Mouse (Mus musculus) forebrain, embryonic 12.5 days (tissue): ENCODE measurements around the gene Pcnt. TPM values are rescaled to one million over a fixed set of nuclear protein-coding genes. Genes with fewer than 3 reads are reported as not detected.

Experiments
- ATAC-seq: fragments of 200-750 bp; cut with Nextera tagmentation; 2 replicates; pipeline ENCODE4 v1.8.0; 2017; ENCODE audit warnings: moderate TSS enrichment; ENCODE audit not compliant: low FRiP score
- H3K27ac ChIP-seq: fragments of 300-500 bp; sonication (generic); 2 replicates; pipeline ENCODE4 v1.5.1; 2016; ENCODE audit warnings: mild to moderate bottlenecking
- H3K27me3 ChIP-seq: fragments of 300-500 bp; sonication (generic); 2 replicates; pipeline ENCODE4 v1.6.1; 2016; ENCODE audit warnings: mild to moderate bottlenecking
- H3K36me3 ChIP-seq: fragments of 300-500 bp; sonication (generic); replicated peaks from 2 replicates; pipeline ENCODE4 v1.6.1; 2016; ENCODE audit warnings: mild to moderate bottlenecking
- H3K4me1 ChIP-seq: fragments of 300-500 bp; sonication (generic); 2 replicates; pipeline ENCODE4 v1.6.1; 2016
- H3K4me2 ChIP-seq: fragments of 300-500 bp; sonication (generic); 2 replicates; pipeline ENCODE4 v1.6.1; 2016; ENCODE audit warnings: mild to moderate bottlenecking, moderate library complexity
- H3K4me3 ChIP-seq: fragments of 300-500 bp; sonication (generic); replicated peaks from 2 replicates; pipeline ENCODE4 v1.5.1; 2016; ENCODE audit warnings: mild to moderate bottlenecking
- H3K9ac ChIP-seq: fragments of 300-500 bp; sonication (generic); 2 replicates; pipeline ENCODE4 v1.6.1; 2016; ENCODE audit warnings: mild to moderate bottlenecking
- H3K9me3 ChIP-seq: fragments of 300-500 bp; sonication (generic); 2 replicates; pipeline ENCODE4 v1.6.1; 2016
- WGBS: fragments of 180-500 bp; shearing (Covaris S2); methylation state at CpG from one replicate; pipeline ENCODE4 v1.1.7; 2016; 5-methylcytosine and 5-hydroxymethylcytosine counted together
- polyA plus RNA-seq: library from polyadenylated mRNA; unstranded; fragments of >200 nt; fragmentation: Nextera tagmentation; extraction: Ambion mirVana; gene quantifications from 2 replicates; pipeline ENCODE4 v1.2.1, GENCODE M21; 2016

Pcnt gene
- polyA plus RNA-seq, 1 experiment from 2014 or later: 20.7 TPM

DNA sequence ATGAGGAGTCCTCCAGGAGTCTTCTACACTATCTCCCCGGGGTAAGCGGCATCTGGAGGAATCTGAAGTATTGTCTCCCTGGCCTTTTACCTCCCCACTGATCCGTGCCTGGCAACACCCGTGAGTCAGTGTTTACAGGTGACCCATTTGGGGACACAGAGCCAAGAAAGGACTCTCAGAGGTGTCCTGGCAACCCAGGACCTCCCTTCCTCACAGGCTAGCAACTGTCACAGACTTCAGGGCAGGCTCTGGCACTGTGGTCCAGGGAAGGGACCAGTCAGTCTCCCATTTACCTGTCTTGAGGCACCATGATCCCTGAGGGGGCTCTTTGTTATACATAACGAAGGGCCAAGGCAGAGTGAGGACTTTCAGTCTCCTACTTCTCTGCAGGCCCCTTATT, 6.3 kb upstream of the Pcnt start, which contains the start of gene 2610028H24Rik:
2610028H24Rik (plus strand) TSS at position 231 of the 400 bp plus-strand sequence.
- Histone ChIP-seq H3K4me3 (no peak within 1 kb of the TSS), H3K9ac (peak within 1 kb of the TSS; percentile 12; the same call in 1 of the 2 replicates), H3K9me3 (no peaks in the 10 kb centered on the region), H3K4me1 (no peaks in the 10 kb centered on the region), H3K27me3 (no peaks in the 10 kb centered on the region), H3K27ac (no peak within 1 kb of the TSS), H3K36me3 (no peaks in the 10 kb centered on the region), H3K4me2 (no peak within 1 kb of the TSS)
- WGBS: 58% methylated on average over 5 of the region's 5 CpGs
- ATAC-seq: no peak

DNA sequence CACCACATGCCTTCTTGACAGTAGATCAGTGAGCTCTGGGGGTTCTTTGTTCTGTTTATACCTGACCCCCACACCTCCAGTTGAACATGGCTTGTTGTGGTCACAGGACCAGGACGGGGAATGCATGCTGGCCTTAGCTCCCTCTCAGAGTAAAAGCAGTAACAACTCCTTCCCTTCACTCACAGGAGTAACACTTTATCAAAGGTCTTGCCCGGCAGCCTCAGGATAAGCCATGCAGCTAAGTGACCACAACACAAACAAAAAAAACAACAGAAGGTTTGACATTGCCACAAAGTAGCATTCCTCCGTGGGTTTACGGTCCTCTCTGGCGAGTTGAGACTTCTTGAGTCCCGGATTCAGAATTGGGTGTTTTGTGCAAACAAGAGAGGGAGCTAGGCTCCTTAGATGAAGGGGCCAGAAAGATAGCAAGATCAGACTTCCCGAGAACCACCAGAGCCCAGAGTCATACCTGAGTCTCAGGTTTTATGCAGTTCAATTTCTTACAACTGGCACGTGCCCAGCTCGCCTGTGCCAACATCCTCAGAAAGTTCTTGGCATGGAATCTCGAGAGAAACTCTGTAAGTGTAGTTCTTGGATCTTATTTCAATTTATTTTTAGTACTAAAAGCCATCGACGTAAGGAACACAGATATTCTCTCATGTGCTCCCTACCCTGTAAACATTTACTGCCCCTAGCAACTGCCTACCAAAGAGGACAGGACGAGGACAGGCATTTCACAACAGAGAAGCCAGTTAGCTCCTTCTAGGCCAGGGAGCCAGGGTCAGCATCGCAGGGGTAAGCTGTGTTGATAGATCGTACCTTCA, 5.0 kb upstream of the Pcnt start:
- Histone ChIP-seq H3K27ac (no peak overlapping the region), H3K9ac (no peak overlapping the region), H3K4me1 (peaks cover 8% of the 10 kb centered on the region), H3K4me2 (no peak overlapping the region), H3K27me3 (no peaks in the 10 kb centered on the region), H3K36me3 (no peaks in the 10 kb centered on the region), H3K9me3 (no peaks in the 10 kb centered on the region), H3K4me3 (no peak overlapping the region)
- no peak for ATAC-seq
- 84% methylated on average over 15 of the region's 15 CpGs for WGBS

DNA sequence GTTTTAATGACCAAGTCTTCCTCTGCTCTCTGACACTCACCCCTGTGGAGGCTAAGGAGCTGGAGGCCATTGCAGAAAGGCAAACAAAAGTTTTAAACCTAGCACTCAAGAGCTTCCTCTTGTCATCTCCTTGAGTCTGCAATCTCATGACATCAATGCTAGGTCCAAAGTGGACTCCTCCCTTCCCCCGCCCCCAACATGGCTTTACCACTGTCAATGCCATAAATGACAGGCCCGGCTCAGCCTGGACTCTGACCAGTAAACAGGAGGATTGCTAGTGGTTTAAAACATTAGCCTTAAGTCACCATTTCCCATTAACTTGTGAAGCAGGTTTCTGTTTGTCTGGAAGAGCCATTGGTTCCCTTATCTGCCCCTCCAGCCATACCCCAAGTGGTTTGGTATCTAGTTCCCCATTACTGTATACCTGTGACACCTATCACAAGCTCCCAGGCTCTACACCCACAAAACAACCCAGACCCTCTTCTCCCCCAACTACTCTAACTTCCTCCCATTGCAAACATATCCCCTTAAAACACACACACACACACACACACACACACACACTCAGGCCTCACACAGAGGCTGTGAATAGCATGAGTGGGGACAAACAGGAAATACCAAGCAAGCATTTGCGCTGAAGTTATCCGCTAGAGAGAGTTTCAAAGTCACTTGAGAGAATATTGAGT, 3.6 kb upstream of the Pcnt start:
- Histone ChIP-seq H3K27me3 (no peaks in the 10 kb centered on the region), H3K4me1 (peaks cover 14% of the 10 kb centered on the region), H3K4me3 (no peak overlapping the region), H3K36me3 (no peaks in the 10 kb centered on the region), H3K4me2 (no peak overlapping the region), H3K27ac (no peak overlapping the region), H3K9ac (no peak overlapping the region), H3K9me3 (no peaks in the 10 kb centered on the region)
- ATAC-seq: no peak
- WGBS: 87% methylated on average over 4 of the region's 4 CpGs

DNA sequence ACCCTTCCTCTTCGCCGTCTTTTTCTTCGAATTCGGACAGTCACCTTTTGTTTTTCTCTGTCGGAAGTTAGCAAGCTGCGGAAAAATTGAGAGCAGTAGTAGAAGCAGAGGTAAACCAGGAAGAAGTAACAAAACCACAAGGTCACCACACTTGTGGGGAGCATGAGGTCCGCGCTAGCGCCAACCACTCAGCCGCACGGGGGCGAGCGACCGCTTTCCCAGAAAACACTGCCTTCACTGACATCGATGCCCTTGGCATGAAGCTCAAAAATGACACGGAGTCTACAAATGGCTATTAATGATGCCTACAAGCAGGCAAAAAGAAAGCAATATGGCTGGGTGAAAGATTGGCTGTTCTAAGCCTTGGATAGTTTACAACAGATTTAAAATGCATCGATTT, 2.3 kb downstream of the Pcnt start, which contains the start of gene AC141477.1:
AC141477.1 (minus strand) TSS at position 164 of the 400 bp plus-strand sequence.
- peaks cover 50% of the 10 kb centered on the region for H3K36me3 ChIP-seq
- 96% methylated on average over 17 of the region's 17 CpGs for WGBS

DNA sequence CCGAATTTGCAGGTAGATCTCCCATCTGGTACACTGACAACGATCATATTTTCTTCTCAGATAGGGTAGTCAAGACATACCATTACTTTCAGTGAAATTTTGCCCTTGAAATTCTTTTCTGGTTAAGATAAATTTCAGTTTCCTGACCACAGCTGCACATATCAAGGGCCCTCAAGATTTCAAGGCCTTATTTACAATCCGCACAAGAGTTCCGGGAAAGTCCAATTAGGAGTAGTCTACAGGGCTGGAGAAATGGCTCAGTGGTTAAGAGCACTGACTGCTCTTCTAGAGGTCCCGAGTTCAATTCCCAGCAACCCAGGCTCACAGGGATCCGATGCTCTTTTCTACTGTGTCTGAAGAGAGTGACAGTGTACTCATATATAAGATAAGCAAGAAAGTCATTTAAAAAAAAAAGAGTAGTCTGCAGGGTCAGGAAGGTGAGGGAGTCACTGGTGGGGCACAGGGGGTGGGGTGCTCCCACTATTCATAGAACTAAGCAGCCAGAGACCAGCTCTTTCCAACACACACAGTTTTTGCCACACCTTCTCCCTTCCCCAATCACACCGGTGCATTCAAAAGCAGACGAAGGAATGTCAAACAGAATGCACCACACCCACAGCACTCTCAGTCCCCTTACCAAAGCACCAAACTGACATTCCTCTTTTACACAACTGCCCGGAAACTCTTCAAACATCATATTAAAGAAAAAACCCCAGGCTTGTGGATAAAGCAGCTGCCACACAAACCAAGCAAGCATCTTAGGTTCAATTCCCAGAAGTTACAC, 3.3 kb downstream of the Pcnt start:
- H3K4me1 ChIP-seq: peaks cover 17% of the 10 kb centered on the region
- H3K27ac ChIP-seq: no peak overlapping the region
- no peak for ATAC-seq
- no peaks in the 10 kb centered on the region for H3K27me3 ChIP-seq
- H3K4me2 ChIP-seq: no peak overlapping the region
- H3K36me3 ChIP-seq: peaks cover 59% of the 10 kb centered on the region
- H3K4me3 ChIP-seq: no peak overlapping the region
- no peaks in the 10 kb centered on the region for H3K9me3 ChIP-seq
- 96% methylated on average over 9 of the region's 9 CpGs for WGBS
- H3K9ac ChIP-seq: no peak overlapping the region

More for the DNA sequence above, 2.3 kb downstream of the Pcnt start, which contains the start of gene AC141477.1:
- ATAC-seq: no peak
- no peaks in the 10 kb centered on the region for H3K9me3 ChIP-seq
- H3K27me3 ChIP-seq: no peaks in the 10 kb centered on the region
- no peak within 1 kb of the TSS for H3K4me3 ChIP-seq
- H3K4me2 ChIP-seq: 0 out of 2 replicates have a peak within 1 kb of the TSS, but pooled peaks have one; percentile 65
- H3K27ac ChIP-seq: no peak within 1 kb of the TSS
- peaks cover 17% of the 10 kb centered on the region for H3K4me1 ChIP-seq
- no peak within 1 kb of the TSS; the same call in 1 of the 2 replicates for H3K9ac ChIP-seq

DNA sequence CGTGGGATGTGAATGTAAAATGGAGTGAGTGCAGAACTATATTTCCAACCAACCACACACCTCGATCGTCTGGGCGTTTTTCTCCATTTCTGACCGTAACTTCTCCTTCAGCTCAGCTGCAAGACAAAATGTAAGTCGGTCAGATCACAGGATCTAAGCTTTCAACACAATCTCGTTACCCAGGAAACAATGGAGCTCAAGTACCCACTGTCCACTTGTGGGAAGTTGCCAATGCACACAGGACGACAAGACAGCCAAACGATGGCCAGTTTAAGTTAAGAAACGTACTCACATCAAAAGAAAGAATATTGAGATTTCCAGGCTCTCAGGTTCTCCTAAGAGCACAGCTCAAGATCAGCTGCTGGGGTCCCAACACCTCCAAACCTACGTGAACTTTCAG, 8.7 kb downstream of the Pcnt start:
- no peaks in the 10 kb centered on the region for H3K9me3 ChIP-seq
- 88% methylated on average over 11 of the region's 11 CpGs for WGBS
- H3K27me3 ChIP-seq: no peaks in the 10 kb centered on the region
- no peak for ATAC-seq
- H3K4me3 ChIP-seq: no peak overlapping the region
- no peak overlapping the region for H3K9ac ChIP-seq
- no peaks in the 10 kb centered on the region for H3K4me1 ChIP-seq
- no peak overlapping the region for H3K27ac ChIP-seq
- peaks cover 98% of the 10 kb centered on the region for H3K36me3 ChIP-seq
- no peak overlapping the region for H3K4me2 ChIP-seq

DNA sequence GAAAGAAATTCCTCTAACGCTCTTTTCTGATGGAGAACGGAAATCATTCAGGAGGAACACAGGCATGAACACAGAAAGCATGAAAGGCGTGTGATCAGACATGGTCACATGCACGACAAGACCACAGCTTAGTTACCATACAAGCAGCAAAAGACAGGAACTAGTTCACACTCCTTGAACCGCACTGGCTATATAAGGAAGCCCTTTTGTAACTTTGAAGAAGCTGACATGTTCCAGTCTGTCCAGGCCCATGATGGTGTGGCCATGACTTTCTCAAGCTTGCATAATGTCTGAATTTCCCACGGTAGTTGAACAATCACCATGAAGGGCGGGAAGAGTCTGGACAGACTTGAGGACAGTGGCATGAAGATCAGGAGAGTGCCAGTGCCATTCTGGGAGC, 16.9 kb downstream of the Pcnt start:
- H3K4me3 ChIP-seq: no peak overlapping the region
- ATAC-seq: no peak
- no peak overlapping the region for H3K9ac ChIP-seq
- no peak overlapping the region for H3K27ac ChIP-seq
- no peaks in the 10 kb centered on the region for H3K4me1 ChIP-seq
- WGBS: 97% methylated on average over 7 of the region's 7 CpGs
- peaks cover 94% of the 10 kb centered on the region for H3K36me3 ChIP-seq
- no peaks in the 10 kb centered on the region for H3K27me3 ChIP-seq
- no peaks in the 10 kb centered on the region for H3K9me3 ChIP-seq
- no peak overlapping the region for H3K4me2 ChIP-seq

DNA sequence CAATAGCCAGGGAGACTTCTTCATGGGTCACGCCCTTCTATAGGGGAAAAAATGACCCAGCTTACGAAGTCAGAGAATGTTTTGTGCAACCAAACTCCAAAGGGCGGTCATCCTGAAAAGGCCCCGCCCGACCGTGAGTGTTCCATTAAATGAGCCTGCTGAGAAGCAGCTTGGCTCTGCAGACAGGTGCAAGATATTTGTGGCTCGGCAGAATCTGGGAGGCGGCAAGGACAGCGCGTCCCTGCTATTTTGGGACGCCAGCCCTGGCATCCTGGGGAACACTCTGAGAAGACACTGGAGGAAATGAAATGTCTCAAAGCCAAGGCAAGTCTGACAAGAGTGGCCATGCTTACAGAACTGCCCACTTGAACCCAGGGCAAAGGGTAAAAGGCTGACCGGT, 25.8 kb downstream of the Pcnt start:
- Histone ChIP-seq H3K27ac (no peak overlapping the region), H3K9ac (no peak overlapping the region), H3K4me2 (no peak overlapping the region), H3K36me3 (peaks cover 93% of the 10 kb centered on the region), H3K9me3 (no peaks in the 10 kb centered on the region), H3K27me3 (no peaks in the 10 kb centered on the region), H3K4me1 (no peaks in the 10 kb centered on the region), H3K4me3 (no peak overlapping the region)
- ATAC-seq: no peak
- WGBS: 92% methylated on average over 12 of the region's 12 CpGs

DNA sequence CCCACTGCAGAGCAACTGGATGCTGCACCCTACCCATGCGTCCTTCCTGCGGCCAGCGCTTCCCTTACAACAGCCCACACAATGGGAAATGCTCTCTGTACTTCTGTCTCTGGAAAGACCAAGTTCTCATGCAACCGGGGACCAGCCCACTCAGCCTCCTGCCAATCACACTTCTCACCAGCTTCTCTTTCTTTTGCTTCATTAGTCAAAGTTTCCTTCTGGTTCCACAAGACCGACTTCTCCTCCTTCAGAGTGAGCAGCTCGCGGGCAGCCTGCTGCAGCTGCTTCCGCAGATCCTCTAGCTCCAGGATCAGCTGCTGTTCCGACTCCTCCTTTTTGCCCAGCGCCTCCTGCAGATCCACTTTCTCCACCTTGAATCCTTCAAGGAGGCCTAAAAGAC, 34.1 kb downstream of the Pcnt start:
- ATAC-seq: no peak
- H3K9me3 ChIP-seq: no peaks in the 10 kb centered on the region
- H3K4me2 ChIP-seq: no peak overlapping the region
- no peaks in the 10 kb centered on the region for H3K4me1 ChIP-seq
- no peaks in the 10 kb centered on the region for H3K27me3 ChIP-seq
- H3K27ac ChIP-seq: no peak overlapping the region
- H3K4me3 ChIP-seq: no peak overlapping the region
- no peak overlapping the region for H3K9ac ChIP-seq
- peaks cover 93% of the 10 kb centered on the region for H3K36me3 ChIP-seq
- WGBS: 91% methylated on average over 10 of the region's 10 CpGs

DNA sequence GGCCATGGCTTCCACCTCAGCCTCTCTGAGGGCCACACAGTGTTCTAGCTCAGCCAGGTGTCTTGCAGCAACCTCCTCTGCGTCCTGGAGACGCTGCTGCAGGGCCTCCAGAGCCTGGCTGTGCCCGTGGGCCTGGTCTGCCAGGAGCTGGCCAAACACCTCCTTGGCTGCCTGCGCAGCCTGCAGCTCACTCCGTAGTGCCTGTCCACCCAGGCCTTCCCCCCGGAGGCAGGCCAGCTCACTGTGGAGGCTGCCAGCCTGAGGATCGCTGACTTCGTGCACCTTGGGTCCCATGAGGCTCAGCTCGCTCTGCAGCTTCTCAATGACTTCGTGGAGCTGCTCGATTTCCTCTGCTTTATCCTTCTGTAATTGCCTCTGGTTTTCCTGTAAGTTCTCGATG, 50.0 kb downstream of the Pcnt start:
- no peaks in the 10 kb centered on the region for H3K27me3 ChIP-seq
- H3K4me1 ChIP-seq: no peaks in the 10 kb centered on the region
- 95% methylated on average over 12 of the region's 12 CpGs for WGBS
- no peak overlapping the region for H3K27ac ChIP-seq
- H3K9me3 ChIP-seq: no peaks in the 10 kb centered on the region
- peaks cover 59% of the 10 kb centered on the region for H3K36me3 ChIP-seq
- no peak overlapping the region for H3K4me3 ChIP-seq
- H3K4me2 ChIP-seq: no peak overlapping the region
- ATAC-seq: no peak
- H3K9ac ChIP-seq: no peak overlapping the region

DNA sequence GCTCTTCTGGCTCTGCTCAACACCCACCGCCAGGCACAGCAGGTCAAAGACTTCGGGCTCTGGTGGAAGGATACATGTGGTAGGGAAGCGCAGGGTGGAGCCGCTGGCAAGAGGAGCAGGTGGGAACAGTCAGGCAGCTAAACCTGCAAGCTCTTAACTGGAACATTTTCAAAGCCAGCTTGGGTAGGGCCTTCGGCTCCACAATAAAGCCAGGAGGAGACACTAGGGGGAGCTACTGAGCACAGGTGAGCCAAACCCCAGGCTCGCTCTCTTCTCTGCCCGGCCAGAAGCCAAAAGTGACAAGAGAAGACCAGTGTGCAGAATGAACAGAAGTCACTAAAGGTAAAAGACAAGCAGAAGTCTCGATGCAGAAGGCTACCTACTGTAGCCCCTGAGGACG, 50.8 kb downstream of the Pcnt start:
- 84% methylated on average over 9 of the region's 9 CpGs for WGBS
- ATAC-seq: no peak
- H3K27me3 ChIP-seq: no peaks in the 10 kb centered on the region
- H3K36me3 ChIP-seq: peaks cover 60% of the 10 kb centered on the region
- no peaks in the 10 kb centered on the region for H3K4me1 ChIP-seq
- no peak overlapping the region for H3K4me2 ChIP-seq
- H3K27ac ChIP-seq: no peak overlapping the region
- H3K9me3 ChIP-seq: no peaks in the 10 kb centered on the region
- H3K4me3 ChIP-seq: no peak overlapping the region
- H3K9ac ChIP-seq: no peak overlapping the region

DNA sequence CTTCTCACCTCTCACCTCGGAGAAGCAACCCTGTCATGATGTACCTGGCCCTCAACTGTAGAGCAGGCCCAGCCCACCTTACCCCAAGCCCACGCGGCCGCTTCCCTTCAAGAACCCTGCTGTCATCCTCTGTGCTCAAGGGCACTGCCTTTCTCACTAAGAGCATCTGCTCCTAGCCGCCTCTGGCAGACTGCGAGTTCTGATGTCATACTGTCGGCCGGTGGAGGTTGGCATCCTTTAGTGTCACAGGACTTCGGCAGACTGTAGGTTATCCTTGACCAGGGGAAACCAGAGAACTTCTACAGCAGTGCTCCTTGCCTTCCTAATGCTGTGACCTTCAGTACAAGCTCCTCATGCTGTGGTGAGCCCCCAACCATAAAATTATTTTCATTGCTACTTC, 51.4 kb downstream of the Pcnt start:
- ATAC-seq: no peak
- Histone ChIP-seq H3K9me3 (no peaks in the 10 kb centered on the region), H3K36me3 (peaks cover 61% of the 10 kb centered on the region), H3K9ac (no peak overlapping the region), H3K4me1 (no peaks in the 10 kb centered on the region), H3K27me3 (no peaks in the 10 kb centered on the region), H3K4me3 (no peak overlapping the region), H3K27ac (no peak overlapping the region), H3K4me2 (no peak overlapping the region)
- WGBS: 97% methylated on average over 9 of the region's 9 CpGs
